Mouse (Mus musculus) brain, embryonic 14.5 days (tissue): ENCODE data around the gene Gbf1.

Experiments used
- CTCF ChIP-seq: fragments of 200-500 bp; IDR thresholded peaks from 2 replicates; pipeline ENCODE4 v1.5.1; 2012; ENCODE audit warnings: inconsistent platforms, mild to moderate bottlenecking, moderate library complexity, borderline replicate concordance; ENCODE audit not compliant: insufficient read depth, insufficient read length; ENCODE audit errors: extremely low read depth
- POLR2A ChIP-seq: fragments of 200-500 bp; IDR thresholded peaks from 2 replicates; pipeline ENCODE4 v1.6.1; 2012; ENCODE audit warnings: mild to moderate bottlenecking, inconsistent platforms, borderline replicate concordance; ENCODE audit not compliant: poor library complexity, insufficient read depth, insufficient read length, severe bottlenecking; ENCODE audit errors: extremely low read depth

DNA sequence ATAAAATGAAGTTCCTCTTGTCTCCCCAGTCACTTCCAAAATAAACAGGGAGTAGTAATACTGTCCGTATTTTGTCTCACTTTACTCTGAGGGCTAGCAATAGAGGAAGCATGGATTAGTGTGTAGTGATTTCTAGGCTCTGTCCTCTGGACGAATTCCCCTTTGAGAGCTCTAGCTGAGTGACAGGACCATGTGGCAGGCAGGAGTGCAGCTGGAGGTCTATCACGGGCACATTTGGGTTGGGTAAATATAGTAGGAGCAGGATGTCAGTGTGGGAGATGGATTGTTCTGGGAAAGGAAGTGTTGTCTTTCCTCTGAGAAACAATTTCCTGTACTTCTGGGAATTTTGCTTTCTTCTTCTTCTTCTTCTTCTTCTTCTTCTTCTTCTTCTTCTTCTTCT is 34.3 kb downstream of the Gbf1 start:
- TF ChIP-seq POLR2A (no peak), CTCF (no peak)
